Mouse (Mus musculus): Measurements from ENCODE around the gene Ntm. TPM values are rescaled to one million over a fixed set of nuclear protein-coding genes. Genes with fewer than 3 reads are reported as not detected.
A peak's percentile ranks its signal among the peaks of the same experiment; 100 is the strongest.

Gene Ntm
- polyA plus RNA-seq, 1 experiment from 2014 or later: 51.8 TPM

- H3K27me3 ChIP-seq (replicated peaks): no peaks in the 10 kb centered on the region
- H3K36me3 ChIP-seq: no peaks in the 10 kb centered on the region
- no peak overlapping the region for H3K27ac ChIP-seq (ENCODE audit: poor library complexity, severe bottlenecking)
- no peak overlapping the region for H3K9ac ChIP-seq
- H3K4me1 ChIP-seq (replicated peaks): peaks cover 12% of the 10 kb centered on the region
- no peak overlapping the region for H3K4me3 ChIP-seq
- no peak for ATAC-seq (ENCODE audit: insufficient number of reproducible peaks, low FRiP score)
- H3K4me2 ChIP-seq: no peak overlapping the region
- WGBS: 72% methylated on average over 8 of the region's 8 CpGs
- H3K9me3 ChIP-seq (replicated peaks): no peaks in the 10 kb centered on the region
Observed at GRCm38 (mm10) chr9:29400151-29400550, 562.8 kb downstream of the Ntm start.

GRCm38 (mm10) chr9:29396101-29396500 is 566.8 kb downstream of the Ntm start:
- no peak overlapping the region for H3K27ac ChIP-seq (ENCODE audit: poor library complexity, severe bottlenecking)
- H3K9me3 ChIP-seq (replicated peaks): no peaks in the 10 kb centered on the region
- ATAC-seq (ENCODE audit: insufficient number of reproducible peaks, low FRiP score): no peak
- WGBS: 28% methylated on average over 5 of the region's 5 CpGs
- no peak overlapping the region for H3K4me3 ChIP-seq
- no peaks in the 10 kb centered on the region for H3K36me3 ChIP-seq
- H3K9ac ChIP-seq: no peak overlapping the region
- peaks cover 23% of the 10 kb centered on the region for H3K4me1 ChIP-seq (replicated peaks)
- H3K4me2 ChIP-seq: no peak overlapping the region; the same call in 1 of the 2 replicates
- H3K27me3 ChIP-seq (replicated peaks): no peaks in the 10 kb centered on the region

- H3K4me1 ChIP-seq (replicated peaks): peaks cover 46% of the 10 kb centered on the region
Observed at GRCm38 (mm10) chr9:29393136-29393535, 569.8 kb downstream of the Ntm start.

GRCm38 (mm10) chr9:29390796-29391517 is 572.0 kb downstream of the Ntm start:
- no peak overlapping the region for H3K9ac ChIP-seq
- H3K4me1 ChIP-seq (replicated peaks): peaks cover 45% of the 10 kb centered on the region
- H3K36me3 ChIP-seq: no peaks in the 10 kb centered on the region
- peak overlapping the region; percentile 38; the same call in 1 of the 2 replicates for H3K27ac ChIP-seq (ENCODE audit: poor library complexity, severe bottlenecking)
- no peak for ATAC-seq (ENCODE audit: insufficient number of reproducible peaks, low FRiP score)
- peak overlapping the region; percentile 19; the same call in 1 of the 2 replicates for H3K4me2 ChIP-seq
- H3K9me3 ChIP-seq (replicated peaks): no peaks in the 10 kb centered on the region
- 48% methylated on average over 11 of the region's 11 CpGs for WGBS
- H3K27me3 ChIP-seq (replicated peaks): no peaks in the 10 kb centered on the region
- no peak overlapping the region for H3K4me3 ChIP-seq

More at GRCm38 (mm10) chr9:29393136-29393535, 569.8 kb downstream of the Ntm start:
- Histone ChIP-seq H3K9ac (no peak overlapping the region), H3K36me3 (no peaks in the 10 kb centered on the region), H3K9me3 (replicated peaks) (no peaks in the 10 kb centered on the region), H3K27ac (ENCODE audit: poor library complexity, severe bottlenecking) (no peak overlapping the region), H3K4me2 (no peak overlapping the region), H3K27me3 (replicated peaks) (no peaks in the 10 kb centered on the region), H3K4me3 (no peak overlapping the region)
- no peak for ATAC-seq (ENCODE audit: insufficient number of reproducible peaks, low FRiP score)
- WGBS: 89% methylated on average over 4 of the region's 4 CpGs

- Histone ChIP-seq H3K27ac (ENCODE audit: poor library complexity, severe bottlenecking) (no peak overlapping the region), H3K4me3 (no peak overlapping the region), H3K9me3 (replicated peaks) (no peaks in the 10 kb centered on the region), H3K9ac (no peak overlapping the region), H3K4me1 (replicated peaks) (peaks cover 41% of the 10 kb centered on the region), H3K27me3 (replicated peaks) (no peaks in the 10 kb centered on the region), H3K4me2 (no peak overlapping the region), H3K36me3 (no peaks in the 10 kb centered on the region)
- no peak for ATAC-seq (ENCODE audit: insufficient number of reproducible peaks, low FRiP score)
- 60% methylated on average over 7 of the region's 7 CpGs for WGBS
Observed at GRCm38 (mm10) chr9:29389224-29389623, 573.7 kb downstream of the Ntm start.

- H3K27me3 ChIP-seq (replicated peaks): no peaks in the 10 kb centered on the region
- H3K9ac ChIP-seq: no peak overlapping the region
- no peak overlapping the region for H3K4me3 ChIP-seq
- no peaks in the 10 kb centered on the region for H3K9me3 ChIP-seq (replicated peaks)
- H3K4me2 ChIP-seq: no peak overlapping the region
- no peak overlapping the region for H3K27ac ChIP-seq (ENCODE audit: poor library complexity, severe bottlenecking)
- WGBS: 67% methylated on average over 4 of the region's 4 CpGs
- H3K36me3 ChIP-seq: no peaks in the 10 kb centered on the region
- H3K4me1 ChIP-seq (replicated peaks): peaks cover 37% of the 10 kb centered on the region
- ATAC-seq (ENCODE audit: insufficient number of reproducible peaks, low FRiP score): no peak
Observed at GRCm38 (mm10) chr9:29387136-29387535, 575.8 kb downstream of the Ntm start.

GRCm38 (mm10) chr9:29377172-29378002 is 585.6 kb downstream of the Ntm start:
- H3K9me3 ChIP-seq (replicated peaks): no peaks in the 10 kb centered on the region
- H3K36me3 ChIP-seq: no peaks in the 10 kb centered on the region
- no peak overlapping the region for H3K27ac ChIP-seq (ENCODE audit: poor library complexity, severe bottlenecking)
- no peak overlapping the region for H3K4me2 ChIP-seq
- H3K4me3 ChIP-seq: no peak overlapping the region
- no peak overlapping the region for H3K9ac ChIP-seq
- ATAC-seq (ENCODE audit: insufficient number of reproducible peaks, low FRiP score): no peak
- WGBS: 73% methylated on average over 12 of the region's 12 CpGs
- no peaks in the 10 kb centered on the region for H3K27me3 ChIP-seq (replicated peaks)
- H3K4me1 ChIP-seq (replicated peaks): peaks cover 7% of the 10 kb centered on the region; the same call in 1 of the 2 replicates

- Histone ChIP-seq H3K9me3 (replicated peaks) (no peaks in the 10 kb centered on the region), H3K9ac (no peak overlapping the region), H3K4me1 (replicated peaks) (no peaks in the 10 kb centered on the region), H3K4me3 (no peak overlapping the region), H3K27me3 (replicated peaks) (no peaks in the 10 kb centered on the region), H3K27ac (ENCODE audit: poor library complexity, severe bottlenecking) (no peak overlapping the region), H3K36me3 (no peaks in the 10 kb centered on the region), H3K4me2 (no peak overlapping the region)
- ATAC-seq (ENCODE audit: insufficient number of reproducible peaks, low FRiP score): no peak
- 85% methylated on average over 3 of the region's 3 CpGs for WGBS
Observed at GRCm38 (mm10) chr9:29371341-29371740, 591.6 kb downstream of the Ntm start.

GRCm38 (mm10) chr9:29369621-29370020 is 593.3 kb downstream of the Ntm start:
- no peak overlapping the region for H3K4me3 ChIP-seq
- no peak for ATAC-seq (ENCODE audit: insufficient number of reproducible peaks, low FRiP score)
- H3K4me1 ChIP-seq (replicated peaks): 0 out of 2 replicates have a peak, but pooled peaks cover 2% of the 10 kb centered on the region
- H3K27me3 ChIP-seq (replicated peaks): no peaks in the 10 kb centered on the region
- H3K4me2 ChIP-seq: no peak overlapping the region
- H3K9me3 ChIP-seq (replicated peaks): no peaks in the 10 kb centered on the region
- H3K9ac ChIP-seq: no peak overlapping the region
- H3K27ac ChIP-seq (ENCODE audit: poor library complexity, severe bottlenecking): no peak overlapping the region
- WGBS: 76% methylated on average over 3 of the region's 3 CpGs
- no peaks in the 10 kb centered on the region for H3K36me3 ChIP-seq

- whole genome bisulfite sequencing: 76% methylated on average over 3 of the region's 3 CpGs
- peaks cover 12% of the 10 kb centered on the region for H3K4me1 ChIP-seq (replicated peaks)
- no peak overlapping the region for H3K9ac ChIP-seq
- H3K4me3 ChIP-seq: no peak overlapping the region
- no peak for ATAC-seq (ENCODE audit: insufficient number of reproducible peaks, low FRiP score)
- H3K27ac ChIP-seq (ENCODE audit: poor library complexity, severe bottlenecking): no peak overlapping the region
- no peaks in the 10 kb centered on the region for H3K27me3 ChIP-seq (replicated peaks)
- no peaks in the 10 kb centered on the region for H3K36me3 ChIP-seq
- H3K9me3 ChIP-seq (replicated peaks): no peaks in the 10 kb centered on the region
- no peak overlapping the region for H3K4me2 ChIP-seq
Observed at GRCm38 (mm10) chr9:29368291-29368690, 594.6 kb downstream of the Ntm start.

- ATAC-seq (ENCODE audit: insufficient number of reproducible peaks, low FRiP score): no peak
- Histone ChIP-seq H3K9me3 (replicated peaks) (no peaks in the 10 kb centered on the region), H3K9ac (no peak overlapping the region), H3K4me3 (no peak overlapping the region), H3K27me3 (replicated peaks) (no peaks in the 10 kb centered on the region), H3K36me3 (no peaks in the 10 kb centered on the region), H3K4me2 (no peak overlapping the region), H3K27ac (ENCODE audit: poor library complexity, severe bottlenecking) (no peak overlapping the region), H3K4me1 (replicated peaks) (no peaks in the 10 kb centered on the region)
- 76% methylated on average over 4 of the region's 4 CpGs for WGBS
Observed at GRCm38 (mm10) chr9:29357796-29358195, 605.1 kb downstream of the Ntm start.
